Mouse (Mus musculus): ENCODE results near the gene Arf4. TPM values are rescaled to one million over a fixed set of nuclear protein-coding genes. Genes with fewer than 3 reads are reported as not detected.
A peak's percentile ranks its signal among the peaks of the same experiment; 100 is the strongest.

Arf4 gene
- polyA plus RNA-seq, 1 experiment = 69.6 TPM

- Histone ChIP-seq H3K4me3 (ENCODE audit: extremely low read depth, insufficient read depth, insufficient read length) (peak overlapping the region; percentile 43), H3K27me3 (ENCODE audit: control insufficient read depth, insufficient read depth, low read length) (no peaks in the 10 kb centered on the region), H3K27ac (ENCODE audit: insufficient read depth, low read length) (peak overlapping the region; percentile 4; the same call in 1 of the 2 replicates), H3K4me1 (ENCODE audit: control insufficient read depth, insufficient read depth, insufficient read length) (peaks cover 3% of the 10 kb centered on the region; the same call in 1 of the 2 replicates), H3K36me3 (ENCODE audit: control insufficient read depth, insufficient read depth, low read length) (no peaks in the 10 kb centered on the region)
- no peak for DNase-seq (ENCODE audit: low read depth in 1 of 2, low spot score in 2 of 2)
- no peak for TF ChIP-seq CTCF (IDR thresholded peaks at IDR 0.05; ENCODE audit: extremely low read depth, insufficient read depth, insufficient read length, insufficient replicate concordance)
- TF ChIP-seq POLR2A (IDR thresholded peaks at IDR 0.05; ENCODE audit: low read depth, low read length) = no peak
- WGBS = 2% methylated on average over 11 of the region's 11 CpGs
Observed at GRCm38 (mm10) chr14:26639251-26639650, 1.4 kb downstream of the Arf4 start.

GRCm38 (mm10) chr14:26639961-26640360, 2.1 kb downstream of the Arf4 start:
- no peak for TF ChIP-seq CTCF (IDR thresholded peaks at IDR 0.05; ENCODE audit: extremely low read depth, insufficient read depth, insufficient read length, insufficient replicate concordance)
- no peak for TF ChIP-seq POLR2A (IDR thresholded peaks at IDR 0.05; ENCODE audit: low read depth, low read length)
- 49% methylated on average over 2 of the region's 2 CpGs for WGBS
- H3K27ac ChIP-seq (ENCODE audit: insufficient read depth, low read length) = no peak overlapping the region

DNA sequence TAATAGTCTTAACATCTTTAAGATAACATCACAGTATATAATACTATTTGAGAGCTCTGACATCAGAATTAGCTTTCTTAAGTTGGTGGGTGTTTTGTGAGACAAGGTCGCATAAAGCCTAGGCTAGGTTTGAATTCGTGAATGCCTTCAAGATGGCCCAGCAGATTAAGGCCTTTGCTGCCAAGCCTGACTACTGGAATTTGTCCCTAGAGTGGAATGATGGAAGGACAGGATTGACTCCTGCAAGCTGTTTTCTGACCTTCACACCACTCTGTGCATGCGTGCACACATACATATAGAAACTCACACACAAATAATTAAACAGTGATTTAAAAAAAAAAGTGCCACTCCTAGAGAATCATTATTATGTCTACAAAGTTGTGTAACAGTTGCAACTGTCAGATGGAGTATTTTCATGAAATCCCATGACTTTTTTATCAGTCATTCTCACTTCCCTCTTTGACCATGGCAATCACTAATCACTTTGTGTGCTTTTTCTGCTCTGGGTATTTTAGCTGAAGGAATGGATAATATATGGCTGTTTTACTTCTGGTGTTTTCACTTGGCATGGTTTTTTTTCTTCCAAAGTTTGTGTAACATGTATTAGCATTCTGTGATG, 5.2 kb downstream of the Arf4 start:
- H3K27me3 ChIP-seq (ENCODE audit: control insufficient read depth, insufficient read depth, low read length) = no peaks in the 10 kb centered on the region
- H3K36me3 ChIP-seq (ENCODE audit: control insufficient read depth, insufficient read depth, low read length) = peaks cover 4% of the 10 kb centered on the region; the same call in 1 of the 2 replicates
- H3K4me1 ChIP-seq (ENCODE audit: control insufficient read depth, insufficient read depth, insufficient read length) = no peaks in the 10 kb centered on the region; the same call in 1 of the 2 replicates
- DNase-seq (ENCODE audit: low read depth in 1 of 2, low spot score in 2 of 2) = no peak
- H3K27ac ChIP-seq (ENCODE audit: insufficient read depth, low read length) = no peak overlapping the region
- 61% methylated on average over 3 of the region's 3 CpGs for WGBS
- no peak overlapping the region for H3K4me3 ChIP-seq (ENCODE audit: extremely low read depth, insufficient read depth, insufficient read length)
- TF ChIP-seq CTCF (IDR thresholded peaks at IDR 0.05; ENCODE audit: extremely low read depth, insufficient read depth, insufficient read length, insufficient replicate concordance) = no peak
- no peak for TF ChIP-seq POLR2A (IDR thresholded peaks at IDR 0.05; ENCODE audit: low read depth, low read length)

More at GRCm38 (mm10) chr14:26639961-26640360, 2.1 kb downstream of the Arf4 start:
- Histone ChIP-seq H3K4me1 (ENCODE audit: control insufficient read depth, insufficient read depth, insufficient read length) (peaks cover 3% of the 10 kb centered on the region; the same call in 1 of the 2 replicates), H3K36me3 (ENCODE audit: control insufficient read depth, insufficient read depth, low read length) (no peaks in the 10 kb centered on the region), H3K4me3 (ENCODE audit: extremely low read depth, insufficient read depth, insufficient read length) (no peak overlapping the region; the same call in 1 of the 2 replicates), H3K27me3 (ENCODE audit: control insufficient read depth, insufficient read depth, low read length) (no peaks in the 10 kb centered on the region)
- no peak for DNase-seq (ENCODE audit: low read depth in 1 of 2, low spot score in 2 of 2)

DNA sequence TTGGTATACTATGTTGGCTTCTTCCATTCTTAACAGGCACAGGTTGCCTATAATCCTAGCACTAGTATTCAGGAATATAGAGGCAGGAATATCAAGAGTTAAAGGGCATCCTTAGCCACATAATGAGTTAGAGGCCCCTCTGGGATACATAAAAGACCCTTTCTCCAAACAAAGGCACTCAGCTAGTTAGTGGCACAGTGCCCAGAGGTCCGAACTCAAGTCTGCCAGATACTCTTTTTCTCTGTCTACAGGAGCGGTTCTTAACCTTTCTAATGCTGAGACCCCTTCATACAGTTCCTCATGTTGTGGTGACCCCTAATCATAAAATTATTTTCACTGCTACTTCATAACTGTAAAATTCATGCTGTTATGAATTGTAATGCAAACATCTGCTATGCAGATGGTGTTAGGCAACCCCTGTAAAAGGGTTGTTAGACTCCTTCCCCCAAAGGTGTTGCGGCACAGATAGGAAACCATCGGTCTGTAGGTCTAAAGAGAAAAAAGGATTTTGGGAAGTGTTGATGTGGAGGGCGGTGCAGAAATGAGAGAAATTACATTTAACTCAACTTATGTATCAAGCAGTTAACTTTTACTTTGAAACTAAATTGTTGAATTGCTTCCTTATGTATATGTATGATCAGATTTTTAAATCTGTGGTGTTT, 8.2 kb downstream of the Arf4 start:
- WGBS = 87% methylated on average over 5 of the region's 5 CpGs
- DNase-seq (ENCODE audit: low read depth in 1 of 2, low spot score in 2 of 2) = no peak
- Histone ChIP-seq H3K4me3 (ENCODE audit: extremely low read depth, insufficient read depth, insufficient read length) (no peak overlapping the region), H3K27me3 (ENCODE audit: control insufficient read depth, insufficient read depth, low read length) (no peaks in the 10 kb centered on the region), H3K27ac (ENCODE audit: insufficient read depth, low read length) (no peak overlapping the region), H3K36me3 (ENCODE audit: control insufficient read depth, insufficient read depth, low read length) (peaks cover 5% of the 10 kb centered on the region), H3K4me1 (ENCODE audit: control insufficient read depth, insufficient read depth, insufficient read length) (no peaks in the 10 kb centered on the region; the same call in 1 of the 2 replicates)
- no peak for TF ChIP-seq CTCF (IDR thresholded peaks at IDR 0.05; ENCODE audit: extremely low read depth, insufficient read depth, insufficient read length, insufficient replicate concordance)
- TF ChIP-seq POLR2A (IDR thresholded peaks at IDR 0.05; ENCODE audit: low read depth, low read length) = no peak

DNA sequence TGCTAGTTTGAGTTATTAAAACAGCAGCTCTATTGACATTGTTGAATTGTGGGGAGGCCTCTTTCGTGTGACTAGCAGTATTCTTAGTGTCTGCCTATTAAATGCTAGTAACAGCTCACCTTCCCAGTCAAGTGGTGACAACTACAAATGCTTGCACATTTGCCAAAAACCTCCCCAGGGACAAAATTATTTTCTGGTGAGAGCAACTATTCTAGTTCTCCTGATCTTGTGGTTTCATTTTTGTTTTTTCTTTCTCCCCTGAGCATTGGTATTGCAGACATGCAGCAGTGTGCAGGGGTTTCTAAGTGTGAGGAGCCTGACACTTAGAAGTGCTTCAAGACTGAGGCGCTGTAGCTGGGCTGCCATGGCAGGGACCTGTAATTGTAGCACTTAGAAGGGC, 9.9 kb downstream of the Arf4 start:
- Histone ChIP-seq H3K27me3 (ENCODE audit: control insufficient read depth, insufficient read depth, low read length) (no peaks in the 10 kb centered on the region), H3K4me3 (ENCODE audit: extremely low read depth, insufficient read depth, insufficient read length) (no peak overlapping the region), H3K27ac (ENCODE audit: insufficient read depth, low read length) (no peak overlapping the region), H3K36me3 (ENCODE audit: control insufficient read depth, insufficient read depth, low read length) (peaks cover 7% of the 10 kb centered on the region), H3K4me1 (ENCODE audit: control insufficient read depth, insufficient read depth, insufficient read length) (no peaks in the 10 kb centered on the region; the same call in 1 of the 2 replicates)
- DNase-seq (ENCODE audit: low read depth in 1 of 2, low spot score in 2 of 2) = no peak
- 57% methylated on average over 2 of the region's 2 CpGs for WGBS
- TF ChIP-seq CTCF (IDR thresholded peaks at IDR 0.05; ENCODE audit: extremely low read depth, insufficient read depth, insufficient read length, insufficient replicate concordance) = no peak
- no peak for TF ChIP-seq POLR2A (IDR thresholded peaks at IDR 0.05; ENCODE audit: low read depth, low read length)

GRCm38 (mm10) chr14:26651901-26652300, 14.0 kb downstream of the Arf4 start:
- Histone ChIP-seq H3K36me3 (ENCODE audit: control insufficient read depth, insufficient read depth, low read length) (peaks cover 21% of the 10 kb centered on the region), H3K27me3 (ENCODE audit: control insufficient read depth, insufficient read depth, low read length) (no peaks in the 10 kb centered on the region), H3K4me1 (ENCODE audit: control insufficient read depth, insufficient read depth, insufficient read length) (no peaks in the 10 kb centered on the region), H3K27ac (ENCODE audit: insufficient read depth, low read length) (no peak overlapping the region), H3K4me3 (ENCODE audit: extremely low read depth, insufficient read depth, insufficient read length) (no peak overlapping the region)
- no peak for DNase-seq (ENCODE audit: low read depth in 1 of 2, low spot score in 2 of 2)
- TF ChIP-seq POLR2A (IDR thresholded peaks at IDR 0.05; ENCODE audit: low read depth, low read length) (no peak), CTCF (IDR thresholded peaks at IDR 0.05; ENCODE audit: extremely low read depth, insufficient read depth, insufficient read length, insufficient replicate concordance) (no peak)

DNA sequence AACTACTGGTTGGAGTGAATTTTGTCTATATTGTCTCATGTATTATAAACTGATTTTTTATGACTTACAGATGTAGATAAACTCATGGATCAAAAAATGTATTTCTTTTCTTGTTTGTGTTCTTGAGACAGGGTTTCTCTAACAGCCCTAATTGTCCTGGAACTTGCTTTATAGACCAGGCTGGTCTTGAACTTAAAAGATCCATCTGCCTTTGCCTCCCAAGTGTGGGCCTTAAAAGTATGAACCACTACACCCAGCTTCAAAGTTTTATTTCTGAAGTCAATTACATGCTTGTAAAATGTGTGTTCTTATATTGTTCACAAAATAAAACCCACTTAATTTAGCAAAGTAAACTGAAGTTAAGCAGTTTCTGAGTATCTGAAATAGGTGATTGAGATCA, 20.3 kb downstream of the Arf4 start:
- Histone ChIP-seq H3K36me3 (ENCODE audit: control insufficient read depth, insufficient read depth, low read length) (peaks cover 19% of the 10 kb centered on the region), H3K27ac (ENCODE audit: insufficient read depth, low read length) (no peak overlapping the region), H3K27me3 (ENCODE audit: control insufficient read depth, insufficient read depth, low read length) (no peaks in the 10 kb centered on the region), H3K4me1 (ENCODE audit: control insufficient read depth, insufficient read depth, insufficient read length) (no peaks in the 10 kb centered on the region), H3K4me3 (ENCODE audit: extremely low read depth, insufficient read depth, insufficient read length) (no peak overlapping the region)
- DNase-seq (ENCODE audit: low read depth in 1 of 2, low spot score in 2 of 2) = no peak
- TF ChIP-seq CTCF (IDR thresholded peaks at IDR 0.05; ENCODE audit: extremely low read depth, insufficient read depth, insufficient read length, insufficient replicate concordance) (no peak), POLR2A (IDR thresholded peaks at IDR 0.05; ENCODE audit: low read depth, low read length) (no peak)

Data from spleen, adult 2 months (tissue).